Mouse (Mus musculus) fibroblast of lung, adult 2 months (primary cell): Measurements from ENCODE around the gene Inppl1.

Source experiments
- DNase-seq: peaks from one replicate; pipeline ENCODE4 v3.0.0-alpha.2; 2011; ENCODE audit warnings: low read depth

Gene Inppl1

DNA sequence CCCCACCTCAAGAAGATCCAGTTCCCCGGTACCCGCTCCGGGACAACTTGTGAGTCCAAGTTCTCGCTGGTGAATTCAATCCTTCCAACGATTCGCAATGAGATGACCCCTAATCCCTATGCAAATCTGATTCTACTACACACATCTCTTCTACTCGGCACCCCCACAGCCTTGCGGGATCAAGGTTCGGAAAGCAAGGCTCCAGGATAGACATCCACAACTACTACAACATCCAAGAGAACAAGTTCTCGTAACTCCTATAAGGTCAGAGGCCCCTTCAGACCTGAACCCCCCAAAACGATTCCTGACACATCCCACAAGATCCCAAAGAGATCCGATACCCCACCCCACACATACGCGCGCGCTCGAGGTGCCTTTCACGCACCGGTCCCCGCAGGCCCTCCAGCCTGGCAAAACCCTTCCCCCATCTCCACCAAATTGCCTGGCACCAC, 849 bp downstream of the Inppl1 start:
- DNase-seq, result no peak

DNA sequence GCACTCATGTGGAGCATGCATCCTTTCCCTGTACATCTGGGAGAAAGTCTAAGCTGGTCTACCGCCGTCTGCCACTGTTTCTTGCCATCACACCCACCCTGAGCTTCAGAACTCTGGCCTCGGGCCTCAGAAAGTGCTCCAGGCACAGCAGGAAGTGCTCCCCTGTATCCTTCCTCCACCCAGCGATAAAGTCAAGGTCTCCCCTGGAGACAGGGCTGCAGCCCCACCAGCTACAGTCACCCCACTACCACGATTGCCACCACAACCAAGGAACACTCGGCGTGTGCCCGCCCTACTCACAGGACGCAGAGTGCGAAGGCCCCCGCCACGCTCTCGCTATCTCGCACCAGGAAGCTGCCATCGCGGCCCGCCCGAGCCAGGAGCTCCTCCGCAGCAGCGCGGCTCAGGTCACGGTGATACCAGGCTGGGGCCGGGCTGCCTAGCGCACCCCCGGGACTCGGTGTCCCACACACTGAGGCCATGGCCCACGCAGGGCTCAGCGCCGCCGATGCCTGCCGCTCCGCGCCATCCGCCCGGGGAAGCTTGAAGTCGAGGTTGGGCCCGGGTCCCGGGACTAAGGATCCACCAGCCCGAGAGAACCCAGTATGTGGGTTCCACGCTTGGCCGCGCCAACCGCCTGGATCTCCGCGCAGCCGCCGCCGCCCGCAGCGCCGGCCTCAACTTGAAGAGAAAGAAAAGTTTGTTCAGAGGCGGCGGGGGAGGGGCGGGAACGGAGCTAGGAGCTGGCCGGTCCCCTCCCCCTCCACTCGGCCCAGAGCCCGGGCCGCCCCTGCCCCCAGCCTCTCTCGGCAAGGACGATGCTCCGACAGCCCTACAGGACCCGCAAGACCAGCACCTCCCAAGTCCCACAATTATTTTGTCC, 1.5 kb downstream of the Inppl1 start:
- DNase-seq, result no peak

DNA sequence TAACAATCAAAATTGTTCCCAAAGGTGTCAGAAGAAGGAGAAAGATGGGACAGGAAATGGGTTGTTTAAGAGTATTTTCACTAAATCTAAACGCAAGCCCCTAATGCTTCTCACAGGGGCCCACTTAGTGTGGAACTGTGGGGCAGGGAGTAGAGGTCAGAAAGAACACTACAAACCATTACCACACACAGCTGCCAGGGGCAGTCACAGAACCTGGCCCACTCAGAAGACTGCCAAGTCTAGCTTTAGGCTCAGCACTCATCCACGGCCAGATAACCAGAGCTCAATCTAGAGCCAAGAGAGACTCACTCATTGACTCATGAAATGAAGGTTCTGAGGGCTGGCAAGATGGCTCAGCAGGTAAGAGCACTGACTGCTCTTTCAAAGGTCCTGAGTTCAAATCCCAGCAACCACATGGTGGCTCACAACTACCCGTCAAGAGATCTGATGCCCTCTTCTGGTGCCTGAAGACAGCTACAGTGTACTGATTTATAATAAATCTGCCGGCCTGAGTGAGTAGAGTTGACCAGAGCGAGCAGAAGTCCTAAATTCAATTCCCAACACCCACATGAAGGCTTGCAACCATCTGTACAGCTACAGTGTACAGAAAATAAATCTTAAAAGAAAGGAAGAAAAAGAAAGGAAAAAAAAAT, 2.4 kb downstream of the Inppl1 start:
- DNase-seq, result no peak

DNA sequence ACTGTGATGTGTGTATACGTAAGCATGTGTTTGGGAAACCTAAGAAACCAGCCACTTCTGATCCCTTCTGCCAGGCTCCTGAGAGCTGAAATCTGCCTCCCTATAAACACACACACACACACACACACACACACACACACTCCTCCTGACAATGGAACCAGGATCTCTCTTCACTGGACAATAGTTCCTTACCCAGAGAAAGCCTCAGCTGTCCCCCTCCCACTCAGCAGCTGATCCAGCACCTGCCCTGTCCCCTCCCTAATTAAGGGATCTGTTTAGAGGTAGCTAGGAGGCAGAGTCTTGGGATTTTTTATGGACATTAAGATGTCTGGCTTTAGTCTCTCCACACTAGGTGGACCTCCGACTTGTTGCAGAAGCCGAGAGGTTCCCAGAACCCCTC, 3.1 kb downstream of the Inppl1 start:
- DNase-seq, result no peak

DNA sequence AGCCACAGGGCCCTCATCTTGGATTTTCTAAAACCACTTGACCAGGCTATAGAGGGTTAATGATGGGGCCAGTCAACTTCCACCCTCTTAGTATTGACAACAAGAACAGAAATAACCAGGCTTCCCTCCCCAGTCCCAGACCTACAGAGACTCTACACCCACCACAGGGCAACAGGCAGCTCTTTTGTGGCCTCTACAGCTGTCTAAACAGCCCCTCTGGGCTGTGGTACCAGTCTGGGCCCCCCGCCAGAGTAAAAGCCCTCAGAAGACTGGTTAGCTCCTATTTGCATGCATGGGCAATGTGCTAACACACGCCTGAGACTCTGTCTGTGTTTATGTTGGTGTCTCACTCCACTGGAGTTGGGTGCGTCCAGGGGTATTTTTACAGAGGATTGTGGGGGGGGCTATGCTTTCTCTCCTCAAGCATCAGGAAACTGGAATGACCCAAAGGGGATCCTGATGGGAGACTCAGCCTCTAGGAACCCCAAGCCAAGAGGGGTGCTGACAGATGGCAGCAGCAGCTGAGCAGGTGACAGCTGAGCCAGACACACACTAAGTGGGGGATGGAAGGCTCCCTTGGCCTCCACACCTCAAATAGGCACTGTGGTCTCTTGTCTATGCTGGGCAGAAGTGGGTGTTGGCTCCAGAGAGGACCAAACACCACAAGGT, 4.0 kb downstream of the Inppl1 start:
- no peak for DNase-seq

DNA sequence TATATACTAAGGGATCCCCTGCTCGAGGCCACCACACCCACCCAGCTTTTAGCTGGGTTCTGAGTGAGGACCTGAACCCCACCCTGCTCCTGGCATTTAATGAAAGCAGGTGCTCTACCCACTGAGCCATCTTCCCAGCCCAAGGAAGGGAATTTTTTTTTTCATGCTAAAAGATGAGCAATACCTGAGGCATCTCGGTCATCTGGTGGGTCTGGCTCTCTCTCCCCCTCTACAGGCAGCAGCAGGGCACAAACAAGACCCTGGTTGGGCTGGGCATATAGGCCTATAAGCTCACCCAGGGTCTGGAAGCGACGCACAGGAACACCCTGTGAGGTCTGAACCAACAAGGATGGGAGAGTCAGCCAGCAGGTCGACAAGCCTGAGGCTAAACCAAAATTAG, 4.7 kb downstream of the Inppl1 start:
- DNase-seq, result no peak

DNA sequence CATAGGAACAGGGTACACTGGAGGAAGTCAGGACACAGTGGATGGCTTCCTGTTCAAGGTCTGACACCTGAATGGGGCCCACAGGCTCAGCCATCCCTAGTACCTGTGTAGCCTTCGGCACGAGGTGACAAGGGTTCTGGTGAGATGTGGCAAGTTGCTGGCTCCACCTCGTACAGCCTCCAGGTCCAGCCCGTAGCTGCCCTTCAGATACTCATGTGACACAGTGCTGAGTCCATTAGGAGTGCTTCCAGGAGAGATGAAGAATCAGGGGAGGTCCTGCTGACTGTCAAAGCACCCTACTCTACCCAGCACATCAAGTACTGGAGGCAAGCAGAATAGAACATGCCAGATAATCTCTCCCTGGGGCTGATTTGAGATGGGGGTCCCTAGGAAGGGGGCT, 5.7 kb downstream of the Inppl1 start:
- DNase-seq, result no peak

DNA sequence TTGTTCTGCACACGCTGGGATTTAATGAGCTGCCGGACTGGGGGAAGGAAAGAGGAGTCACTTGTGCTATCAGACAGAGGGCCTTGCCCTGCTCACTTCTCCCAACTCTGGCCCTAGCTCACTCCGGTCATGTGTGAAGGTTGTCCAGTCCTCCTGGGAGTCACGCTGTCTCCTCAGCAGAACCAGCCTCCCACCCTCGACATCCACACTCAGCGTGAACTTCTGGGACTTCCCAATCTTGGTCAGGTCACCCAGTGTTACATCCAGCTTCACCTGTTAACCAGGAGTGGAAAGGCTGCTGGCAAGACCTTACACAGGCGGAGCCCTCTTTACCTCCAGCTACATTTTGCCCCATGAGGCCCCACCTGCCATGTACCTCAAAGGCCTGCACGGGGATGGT, 6.6 kb downstream of the Inppl1 start:
- no peak for DNase-seq

DNA sequence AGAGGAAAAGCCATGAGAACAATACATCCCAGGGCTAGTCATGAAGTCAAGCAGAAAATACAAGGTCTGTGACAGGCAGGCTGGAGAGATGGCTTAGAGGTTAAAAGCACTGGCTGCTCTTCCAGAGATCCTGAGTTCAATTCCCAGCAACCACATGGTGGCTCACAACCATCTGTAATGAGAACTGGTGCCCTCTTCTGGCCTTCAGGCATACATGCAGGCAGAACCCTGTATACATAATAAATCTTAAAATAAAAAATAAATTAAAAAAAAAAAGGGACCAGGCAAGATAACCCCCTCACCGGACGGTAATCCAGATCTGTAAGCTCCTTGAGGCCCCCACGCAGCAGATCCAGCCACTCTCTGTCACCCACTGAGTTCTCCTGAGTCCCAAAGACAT, 7.7 kb downstream of the Inppl1 start:
- DNase-seq, result no peak

DNA sequence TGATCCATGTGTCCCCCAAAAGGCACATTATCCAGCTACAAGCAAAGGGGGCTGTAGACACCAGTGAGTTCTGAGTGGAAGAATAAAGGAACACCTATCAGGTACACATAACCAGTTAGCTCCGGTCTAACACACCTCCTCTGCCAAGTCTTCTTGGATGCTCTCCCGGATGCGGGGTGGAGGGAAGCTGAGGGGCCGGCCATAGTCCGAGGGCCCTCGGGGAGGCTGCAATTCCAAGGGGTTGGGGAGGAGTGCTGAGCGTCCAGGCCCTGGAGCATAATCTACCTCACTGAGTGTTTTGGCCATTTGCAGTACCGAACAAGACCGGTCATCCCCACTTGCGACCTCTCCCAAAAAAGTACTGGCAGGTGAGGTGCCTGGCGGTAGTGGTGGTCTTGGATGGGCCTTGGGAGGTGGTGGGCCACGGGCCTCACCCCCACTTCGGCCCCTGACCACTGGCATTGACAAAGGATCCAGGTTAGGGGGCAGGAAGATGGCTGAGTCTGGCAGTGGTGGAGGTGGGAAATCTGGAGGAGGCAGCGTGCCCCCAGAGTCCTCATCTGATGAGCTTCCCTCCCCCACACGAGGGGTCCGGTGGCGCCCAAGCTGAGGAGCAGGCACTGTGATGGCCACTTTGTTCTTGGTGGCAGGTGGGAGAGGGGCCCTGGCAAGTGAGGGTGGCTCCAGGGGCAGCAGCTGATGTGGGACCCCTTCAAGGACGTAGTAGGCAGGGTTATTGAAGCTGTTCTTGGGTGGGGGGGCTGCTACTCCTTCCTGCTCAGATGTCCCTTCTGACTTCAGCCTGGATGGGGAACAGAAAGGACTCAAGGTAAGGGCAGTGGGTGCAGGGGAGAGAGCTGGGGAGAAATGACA, 14.0 kb downstream of the Inppl1 start:
- no peak for DNase-seq

DNA sequence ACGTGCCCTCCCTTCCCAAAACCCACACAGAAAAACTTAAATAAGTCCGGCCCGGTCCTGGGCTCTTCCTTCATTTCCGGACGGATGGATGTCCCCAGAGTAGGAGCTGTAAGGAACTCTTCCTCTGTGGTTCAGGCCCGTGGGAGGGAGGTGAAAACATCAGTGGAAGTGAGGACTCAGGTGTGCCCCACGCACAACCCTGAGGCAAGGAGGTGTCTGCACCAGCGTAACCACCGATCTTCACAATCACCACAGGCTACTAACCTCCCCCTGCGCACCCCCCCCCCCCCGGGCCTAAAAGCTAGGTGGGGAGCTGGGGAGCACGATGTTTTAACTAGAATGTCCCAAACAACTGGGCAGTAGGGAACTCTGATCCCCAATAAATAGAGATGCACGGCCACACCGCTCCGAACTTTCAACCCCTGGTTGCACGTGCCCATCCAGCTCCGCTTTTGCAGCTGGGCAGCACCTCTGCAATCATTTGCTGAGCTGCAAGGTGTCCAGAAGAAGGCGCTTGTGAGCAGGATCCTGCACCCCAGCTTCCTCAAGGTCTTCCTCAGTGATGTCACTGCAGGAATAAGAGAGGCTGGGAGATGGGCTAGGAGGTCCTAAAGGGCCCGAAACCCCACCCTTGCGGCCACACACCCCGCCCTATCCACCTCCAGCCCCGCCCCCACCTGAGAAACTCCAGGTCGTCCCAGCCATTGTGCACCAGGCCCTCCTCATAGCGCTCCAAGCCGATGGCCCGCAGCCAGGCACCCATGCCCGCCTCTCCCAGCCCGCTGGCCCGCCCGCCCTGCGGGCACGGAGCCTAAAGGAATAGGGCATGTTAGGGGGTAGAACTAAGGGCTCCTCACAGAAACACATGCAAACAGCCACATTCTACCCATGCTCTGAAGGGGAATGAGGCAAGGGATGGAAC, 14.9 kb downstream of the Inppl1 start:
- DNase-seq, result no peak

DNA sequence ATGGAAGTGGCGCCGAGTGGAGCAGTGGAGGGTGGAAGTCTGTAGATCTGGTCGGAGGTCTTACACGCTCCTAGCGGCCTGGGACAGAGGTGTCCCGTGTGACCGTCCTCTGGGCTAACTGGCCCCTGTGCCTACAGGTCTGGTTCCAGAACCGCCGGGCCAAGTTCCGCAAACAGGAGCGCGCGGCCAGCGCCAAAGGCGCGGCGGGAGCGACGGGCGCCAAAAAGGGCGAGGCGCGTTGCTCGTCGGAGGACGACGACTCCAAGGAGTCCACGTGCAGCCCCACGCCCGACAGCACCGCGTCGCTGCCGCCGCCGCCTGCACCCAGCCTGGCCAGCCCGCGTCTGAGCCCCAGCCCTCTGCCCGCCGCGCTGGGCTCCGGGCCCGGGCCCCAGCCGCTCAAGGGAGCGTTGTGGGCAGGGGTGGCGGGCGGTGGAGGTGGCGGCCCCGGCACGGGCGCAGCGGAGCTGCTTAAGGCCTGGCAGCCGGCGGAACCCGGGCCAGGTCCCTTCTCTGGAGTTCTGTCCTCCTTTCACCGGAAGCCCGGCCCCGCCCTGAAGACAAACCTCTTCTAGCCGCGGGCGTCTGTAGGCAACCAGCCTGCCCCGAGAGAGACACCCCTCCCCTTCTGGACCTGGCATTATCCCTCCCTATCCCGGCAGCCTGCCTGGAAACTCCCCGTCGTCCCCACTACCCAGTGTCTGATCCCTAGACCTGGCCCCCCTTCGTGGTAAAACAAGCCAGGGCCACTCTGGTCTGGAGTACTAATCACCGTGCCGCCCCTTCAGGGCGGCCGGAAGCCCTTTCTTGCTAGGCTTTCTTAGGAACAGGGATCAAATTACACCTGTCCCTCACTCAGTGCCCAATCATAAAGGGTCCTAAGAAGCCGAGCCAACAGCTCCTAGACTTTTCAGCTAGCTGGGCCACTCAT, 16.2 kb downstream of the Inppl1 start:
- no peak for DNase-seq

DNA sequence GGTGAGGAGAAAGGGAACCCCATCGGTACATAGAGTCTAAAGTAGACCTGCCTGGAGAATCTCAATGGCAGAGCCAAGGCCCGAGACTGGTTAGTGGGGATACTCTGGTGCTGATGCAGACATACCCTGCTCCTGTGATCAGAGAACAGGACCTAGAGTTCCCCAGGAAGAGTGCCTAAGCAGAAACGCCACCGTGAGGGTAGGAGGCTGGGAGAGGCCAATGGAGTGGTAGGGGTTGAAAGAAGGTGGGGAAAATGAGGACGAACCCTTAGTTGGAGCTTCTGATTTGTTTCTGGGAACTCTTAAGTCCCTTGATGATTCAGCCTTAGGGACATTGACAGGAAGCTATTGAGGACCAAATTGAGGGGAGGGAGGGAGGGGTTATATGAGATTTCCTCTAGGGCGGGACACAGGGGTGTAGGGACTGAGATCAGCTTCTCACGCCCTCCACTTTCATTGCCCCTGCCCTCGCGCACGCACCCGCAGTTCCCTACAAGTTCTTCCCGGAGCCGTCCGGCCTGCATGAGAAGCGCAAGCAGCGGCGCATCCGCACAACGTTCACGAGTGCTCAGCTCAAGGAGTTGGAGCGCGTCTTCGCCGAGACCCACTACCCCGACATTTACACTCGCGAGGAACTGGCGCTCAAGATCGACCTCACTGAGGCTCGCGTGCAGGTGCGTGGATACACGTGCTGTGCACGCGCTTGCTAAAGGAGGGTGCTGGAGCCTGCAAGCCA, 17.6 kb downstream of the Inppl1 start:
- no peak for DNase-seq

DNA sequence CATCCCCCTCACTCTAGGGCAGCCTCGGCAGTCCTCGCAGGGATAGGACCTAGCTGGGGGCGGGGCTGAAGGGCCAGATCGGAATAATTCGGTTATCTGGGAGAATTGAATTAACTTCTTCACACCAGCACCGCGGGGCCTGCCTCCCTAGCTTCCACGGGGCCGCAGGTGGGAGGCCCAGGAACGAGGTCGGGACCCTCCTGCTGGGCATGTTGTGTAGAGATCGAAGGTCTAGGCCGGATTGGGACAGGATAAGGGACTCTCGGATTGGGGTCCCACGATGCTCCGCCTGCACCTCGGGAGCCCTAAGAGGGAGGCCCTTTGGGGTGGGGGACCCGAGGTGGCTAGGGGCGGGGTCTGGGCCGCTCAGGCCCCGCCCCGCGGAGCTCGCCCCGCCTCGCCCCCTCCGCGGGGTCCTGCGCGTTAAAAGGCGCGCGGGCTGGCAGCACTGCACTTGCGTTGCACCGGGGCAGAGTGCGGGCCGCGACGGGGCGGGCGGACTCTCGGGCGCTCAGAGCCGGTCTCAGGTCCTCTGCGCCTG, 20.1 kb downstream of the Inppl1 start, which contains the start of gene Phox2a:
Gene Phox2a (plus strand): TSS at position 453 of the 541 bp plus-strand sequence.
- no peak for DNase-seq

DNA sequence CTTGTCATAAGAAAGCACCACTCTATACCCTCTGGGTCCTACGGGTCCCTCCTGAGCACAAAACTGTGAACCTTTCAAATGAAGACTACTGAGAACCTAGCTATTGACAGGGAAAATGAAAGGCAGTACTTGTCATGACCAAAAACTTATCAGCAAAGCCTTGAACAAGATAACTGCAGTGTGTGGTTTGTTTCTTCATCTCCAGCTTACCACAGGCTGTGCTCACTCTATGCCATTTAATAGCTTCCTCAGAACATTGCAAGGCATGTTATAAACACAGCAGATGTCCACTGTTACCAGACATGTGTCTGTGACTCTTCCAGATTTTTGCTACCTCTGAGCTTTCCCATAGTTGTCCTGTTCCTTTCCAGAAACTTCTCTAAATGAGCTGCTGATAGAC, 61.0 kb downstream of the Inppl1 start:
- DNase-seq, result no peak

DNA sequence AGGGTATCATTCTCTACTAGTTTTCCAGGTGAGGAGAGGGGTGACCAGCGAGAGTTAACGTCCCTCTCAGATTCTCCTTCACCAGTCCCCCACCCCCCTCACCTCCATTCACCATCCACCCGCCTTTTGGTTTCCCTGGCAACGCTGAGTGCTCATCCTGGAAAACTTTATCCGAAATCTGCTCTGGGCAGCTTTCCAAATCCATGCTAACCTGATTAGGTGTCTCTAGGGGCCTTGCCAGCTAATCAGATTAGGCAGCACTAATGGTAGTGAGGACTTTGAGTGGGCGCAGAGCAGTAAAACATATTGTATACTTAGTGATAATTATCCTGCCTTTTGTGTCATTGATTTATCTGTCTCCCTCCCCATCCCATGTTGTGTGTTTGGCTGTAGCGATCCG, 65.3 kb downstream of the Inppl1 start:
- DNase-seq, result no peak
